11 mouse cellular contexts compared by ENCODE assay signal in genomic region chr9:55277562-55277961, GRCm38 (mm10). TPM values are rescaled to one million over a fixed set of nuclear protein-coding genes. Genes with fewer than 3 reads are reported as not detected.
A peak's percentile ranks its signal among the peaks of the same experiment; 100 is the strongest.
DNase-seq lines count a peak whose midpoint lies in the region; ATAC-seq and TF ChIP-seq lines count a peak whose summit lies in the region.
"Had no signal": no experiment of that assay in that cellular context is flagged by ENCODE, and none has a peak within 500 bp of the region (broad histone marks: within the 10 kb centered on the region; RNA-seq: fewer than 3 reads in every experiment).

No protein-coding gene starts in this region.

- no peak overlapping the region for H3K27ac ChIP-seq in layer of hippocampus, adult 2 months
- H3K27ac ChIP-seq in forebrain, embryonic 13.5 days = no peak overlapping the region
- H3K27ac ChIP-seq: stomach, embryonic 15.5 days had no signal

- ATAC-seq in forebrain, embryonic 13.5 days = no peak

- H3K4me2 ChIP-seq in forebrain, embryonic 13.5 days = no peak overlapping the region
- H3K4me2 ChIP-seq: liver, embryonic 11.5 days; stomach, embryonic 15.5 days had no signal

- peak; percentile 4 to 7 for DNase-seq in layer of hippocampus, postnatal 36 days
- no peak for DNase-seq in layer of hippocampus, adult 2 months (ENCODE audit: low spot score in 2 of 2)
- peak; percentile 70 for DNase-seq in adrenal gland, postnatal 25 days
- DNase-seq in cerebellum, adult 8-10 months = peak; percentile 89
- DNase-seq in kidney, postnatal 36 days = peak; percentile 89 to 90
- DNase-seq in left cerebral cortex, adult 8-10 months (ENCODE audit: low spot score in 2 of 2) = no peak

- H3K4me1 ChIP-seq in forebrain, embryonic 13.5 days = no peaks in the 10 kb centered on the region
- H3K4me1 ChIP-seq: stomach, embryonic 15.5 days had no signal

- H3K4me3 ChIP-seq in layer of hippocampus, adult 2 months = no peak overlapping the region
- H3K4me3 ChIP-seq in forebrain, embryonic 13.5 days = no peak overlapping the region
- H3K4me3 ChIP-seq: megakaryocyte, embryonic 14.5 days; myocyte; stomach, embryonic 15.5 days had no signal

- TF ChIP-seq CTCF in layer of hippocampus, adult 2 months (conservative IDR thresholded peaks at IDR 0.05) = no peak

- H3K9me3 ChIP-seq in forebrain, embryonic 13.5 days (replicated peaks) = no peaks in the 10 kb centered on the region
- H3K9me3 ChIP-seq: megakaryocyte, embryonic 14.5 days; stomach, embryonic 15.5 days had no signal

- no peaks in the 10 kb centered on the region for H3K36me3 ChIP-seq in forebrain, embryonic 13.5 days (ENCODE audit: poor library complexity, severe bottlenecking)
- H3K36me3 ChIP-seq: stomach, embryonic 15.5 days had no signal

- WGBS in forebrain, embryonic 13.5 days = 82% methylated on average over 4 of the region's 4 CpGs

- H3K9ac ChIP-seq in forebrain, embryonic 13.5 days = no peak overlapping the region
- H3K9ac ChIP-seq: stomach, embryonic 15.5 days had no signal

- no peaks in the 10 kb centered on the region for H3K27me3 ChIP-seq in forebrain, embryonic 13.5 days
- H3K27me3 ChIP-seq: megakaryocyte, embryonic 14.5 days; stomach, embryonic 15.5 days had no signal

RNA-seq across cellular contexts. Expression of gene Nrg4, which starts 49.1 kb away (rescaled TPM):
- 1 to 10 TPM in 1 of 2 experiments, not detected in 1; 1.1 TPM for total RNA-seq in layer of hippocampus, postnatal 36 days (2021)
- total RNA-seq in layer of hippocampus, adult 2 months (2021) = 1 to 10 TPM in 1 of 2 experiments, under 1 TPM in 1; 0.97 to 1.3 TPM
- 27.2 and 47.6 TPM in 2 replicates for total RNA-seq in adrenal gland, postnatal 25 days (2021)
- polyA plus RNA-seq in forebrain, embryonic 13.5 days (2015; fragmentation: Nextera tagmentation; extraction: Ambion mirVana) = 0.93 and 1.1 TPM in 2 replicates
- 1 to 10 TPM in 2 of 4 experiments, under 1 TPM in 2; 0.81 to 1.3 (median 0.98) TPM for total RNA-seq in left cerebral cortex, adult 8-10 months (2022)

RNA-seq across cellular contexts. Expression of gene Tmem266, which starts 49.2 kb away (rescaled TPM):
- 1 to 10 TPM; 5.0 to 6.7 TPM for total RNA-seq in layer of hippocampus, postnatal 36 days (2021)
- total RNA-seq in layer of hippocampus, adult 2 months (2021) = 1 to 10 TPM; 5.8 to 6.1 TPM
- 0.58 and 1.3 TPM in 2 replicates for total RNA-seq in adrenal gland, postnatal 25 days (2021)
- polyA plus RNA-seq in forebrain, embryonic 13.5 days (2015; fragmentation: Nextera tagmentation; extraction: Ambion mirVana) = 1.0 TPM in 2 replicates
- total RNA-seq in left cerebral cortex, adult 8-10 months (2022) = 1 to 10 TPM; 7.8 to 9.9 (median 8.6) TPM
- polyA plus RNA-seq: liver, embryonic 11.5 days; myocyte had no signal

Comparison
In these comparisons a context has a peak if more than half of its experiments do, and no peak if none do; other contexts are left out.
1. DNase-seq: peak in layer of hippocampus, postnatal 36 days (2 of 2), adrenal gland, postnatal 25 days (single experiment), cerebellum, adult 8-10 months (single experiment) and kidney, postnatal 36 days (2 of 2); none in layer of hippocampus, adult 2 months (0 of 2) and left cerebral cortex, adult 8-10 months (0 of 2).
2. RNA of gene Nrg4, which starts 49.1 kb away (total RNA-seq): 27.2 to 47.6 TPM in adrenal gland, postnatal 25 days; 0.97 to 1.3 TPM in layer of hippocampus, adult 2 months, 1.1 TPM in layer of hippocampus, postnatal 36 days and 0.81 to 1.3 TPM in left cerebral cortex, adult 8-10 months; every median in the first group is over 10 times any median in the second.